Mouse (Mus musculus) kidney, adult 18-20 months (tissue): ENCODE measurements around the gene Nkx2-3.
A peak's percentile ranks its signal among the peaks of the same experiment; 100 is the strongest.

ENCODE experiments used
- DNase-seq: peaks from one replicate; pipeline ENCODE4 v3.0.0; 2021

Gene Nkx2-3

GRCm38 (mm10) chr19:43612051-43612450, at the start of gene Nkx2-3:
Nkx2-3 (plus strand) TSS chr19:43612325.
- peak; percentile 13 for DNase-seq

GRCm38 (mm10) chr19:43563166-43563565, 49.0 kb upstream of the Nkx2-3 start:
- DNase-seq: no peak

- DNase-seq: no peak
These were observed 43.8 kb upstream of the Nkx2-3 start for GRCm38 (mm10) chr19:43568298-43568697.

GRCm38 (mm10) chr19:43569133-43569532, 43.0 kb upstream of the Nkx2-3 start:
- DNase-seq: no peak

DNA sequence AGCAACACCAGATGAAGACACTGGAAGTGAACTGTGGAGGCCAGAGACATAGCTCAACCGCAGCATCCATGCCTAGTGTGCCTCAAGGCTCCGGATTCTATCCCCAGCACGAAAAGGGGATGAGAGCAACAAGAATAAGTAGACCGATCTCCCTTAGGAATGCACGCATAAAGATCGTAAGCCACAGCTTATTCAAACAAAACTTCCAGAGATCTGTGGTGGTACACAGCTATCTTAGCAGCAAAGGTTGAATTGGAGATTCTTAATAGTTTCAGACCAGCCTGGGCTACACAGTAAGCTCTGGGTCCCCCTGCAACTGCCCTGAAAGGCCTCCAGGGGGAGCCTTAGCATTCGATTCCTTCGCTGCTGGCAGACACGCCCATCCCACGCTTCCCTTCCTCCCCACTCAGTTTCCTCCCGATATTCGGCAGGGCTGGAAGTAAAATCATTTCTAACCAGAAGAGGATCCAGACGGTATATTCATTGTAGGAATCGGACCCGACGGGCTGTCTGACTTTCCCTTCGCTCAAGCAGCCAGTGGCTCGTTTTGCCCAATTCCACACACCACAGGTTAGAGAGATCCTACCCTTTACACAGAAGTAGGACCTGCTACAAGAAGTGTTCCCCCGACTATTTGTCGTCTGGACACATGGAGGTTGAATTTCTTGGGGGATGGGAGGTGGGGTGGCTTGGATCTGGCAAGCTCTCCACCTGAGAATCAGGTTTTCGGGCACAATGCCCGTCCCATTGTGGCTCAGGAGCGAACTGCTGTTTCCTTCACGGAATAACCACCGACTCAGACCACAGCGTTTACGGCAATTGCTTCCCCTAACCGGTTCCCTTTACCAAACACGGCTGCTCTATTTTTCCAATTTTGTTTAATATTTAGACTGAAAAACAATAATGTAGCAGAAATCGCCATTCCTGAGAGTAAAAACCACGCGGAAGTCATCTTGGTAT, 41.0 kb upstream of the Nkx2-3 start:
- DNase-seq: peak; percentile 72

DNA sequence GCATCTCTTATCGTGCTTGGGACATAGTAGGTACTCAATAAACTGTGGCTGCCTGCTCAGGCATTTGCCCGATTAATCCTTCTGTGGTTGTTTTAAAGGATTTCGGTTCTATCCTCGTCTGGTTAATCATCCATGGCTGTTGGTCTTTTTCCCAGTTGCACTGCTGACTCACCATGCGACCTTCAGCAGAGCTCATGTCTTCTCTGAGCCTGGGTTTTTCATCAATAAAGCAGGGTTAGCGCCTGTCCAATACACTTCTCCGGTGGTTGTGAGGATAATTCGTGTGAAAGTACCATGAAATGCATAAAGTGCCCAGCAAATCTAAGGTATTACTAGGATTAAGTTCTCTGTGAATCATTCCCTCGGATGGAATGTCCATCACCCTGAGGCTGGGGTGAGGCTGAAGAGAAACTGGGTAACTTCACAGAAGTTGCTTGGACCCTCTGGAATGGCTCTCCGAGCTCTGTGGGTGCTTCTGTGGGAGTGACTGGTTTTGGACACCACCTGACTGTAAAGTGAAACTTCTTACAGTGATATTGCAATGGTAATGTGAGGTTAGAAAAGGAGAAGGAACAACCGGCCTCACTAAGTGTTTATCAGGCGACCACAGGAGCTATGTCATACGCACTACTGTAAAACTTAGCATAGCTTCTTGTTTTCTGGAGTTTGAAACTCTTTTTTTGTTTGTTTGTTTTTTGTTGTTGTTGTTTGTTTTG, 32.9 kb upstream of the Nkx2-3 start:
- peak; percentile 60 for DNase-seq

DNA sequence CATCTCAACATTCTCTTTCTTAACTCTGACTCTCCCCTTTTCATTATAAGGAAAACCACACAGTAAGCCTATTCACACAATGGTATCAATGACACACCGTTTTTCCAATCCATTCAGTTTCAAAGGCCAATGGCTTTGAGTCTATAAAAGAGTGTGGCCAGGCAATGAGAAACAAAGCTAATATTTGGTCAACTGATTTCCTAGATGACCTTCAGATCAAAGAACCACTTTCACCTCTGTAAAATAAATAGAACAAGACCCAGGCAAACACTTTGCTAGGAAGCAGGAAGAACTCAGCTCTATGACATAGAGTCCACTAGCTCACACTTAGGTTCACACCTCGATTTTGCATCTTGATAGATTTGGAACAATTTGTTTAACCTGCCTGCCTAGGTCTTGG, 30.9 kb upstream of the Nkx2-3 start:
- no peak for DNase-seq

DNA sequence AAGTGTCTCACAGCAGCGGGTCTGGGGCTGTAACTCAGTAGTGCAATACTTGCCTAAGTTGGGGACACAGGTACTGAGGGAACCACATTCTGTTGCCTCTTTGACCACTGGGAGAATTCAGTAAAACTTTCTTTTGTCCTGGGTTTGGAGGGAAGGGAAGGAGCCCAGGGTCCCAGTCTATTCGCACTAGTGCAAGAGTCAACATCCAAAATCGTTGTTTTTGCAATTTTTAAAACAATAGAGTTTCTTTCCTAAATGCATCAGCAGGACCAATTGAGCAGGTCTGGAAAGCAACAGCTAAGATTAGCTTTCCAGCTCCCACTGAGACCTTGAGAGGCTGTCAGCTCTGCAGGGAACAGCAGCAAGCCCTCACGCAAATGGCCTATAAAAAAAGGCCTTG, 28.9 kb upstream of the Nkx2-3 start:
- DNase-seq: no peak

DNA sequence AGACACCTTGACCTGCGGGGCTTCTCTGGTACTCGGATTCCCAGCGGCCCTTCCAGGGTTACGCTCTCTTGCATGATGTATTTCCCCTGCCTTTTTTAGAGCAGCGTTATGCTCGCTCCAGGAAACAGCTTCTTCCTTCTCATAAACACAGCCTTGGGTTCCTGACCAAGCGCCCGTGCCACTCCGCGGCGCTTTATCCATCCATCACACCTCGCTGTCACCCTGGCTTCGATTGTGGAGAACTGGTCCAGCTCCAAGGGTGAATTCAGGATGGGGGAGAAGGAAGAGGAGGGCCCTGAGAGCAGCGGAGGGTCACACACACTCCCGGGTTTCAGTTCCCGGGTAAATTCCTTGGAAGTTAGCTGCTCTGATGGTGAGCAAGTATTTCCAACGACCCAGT, 28.5 kb upstream of the Nkx2-3 start:
- DNase-seq: no peak

DNA sequence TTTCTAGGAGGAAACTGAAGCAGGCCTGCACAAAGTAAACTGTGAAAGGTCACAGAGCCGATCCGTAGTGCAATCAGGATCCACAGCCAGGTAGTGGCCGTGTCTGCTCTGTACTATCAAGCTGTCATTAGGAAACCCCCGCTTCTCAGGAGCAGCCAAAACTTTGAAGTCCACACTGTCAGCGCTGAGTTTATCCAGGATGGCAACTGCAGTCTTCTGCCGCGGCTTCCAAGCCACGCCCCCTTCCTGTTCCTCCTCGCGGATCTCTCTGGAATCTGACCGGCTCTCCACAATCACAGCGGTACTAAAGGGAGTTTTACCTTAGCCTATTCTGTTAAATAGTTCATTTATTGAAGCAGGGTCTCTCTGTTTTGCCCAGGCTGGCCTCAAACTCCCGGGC, 27.3 kb upstream of the Nkx2-3 start:
- peak; percentile 56 for DNase-seq

DNA sequence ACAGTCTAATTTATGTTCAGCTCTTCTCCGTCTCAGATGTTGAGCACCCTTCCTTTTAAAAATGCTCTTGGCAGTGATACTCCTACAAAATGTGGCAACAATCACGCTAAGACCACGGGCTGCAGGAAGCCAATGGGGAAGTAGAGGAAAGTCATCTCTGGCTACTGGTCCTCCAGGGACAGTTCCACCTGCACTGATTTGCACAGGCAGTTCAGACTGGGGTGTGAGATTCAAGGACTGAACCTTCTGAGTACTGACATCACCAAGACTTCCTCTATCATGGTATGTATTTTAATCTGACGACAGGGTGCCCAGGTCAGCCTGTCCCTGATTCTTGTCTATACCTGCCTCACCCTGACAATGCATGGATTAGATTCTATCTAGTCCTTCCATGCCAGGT, 20.1 kb upstream of the Nkx2-3 start:
- DNase-seq: no peak

DNA sequence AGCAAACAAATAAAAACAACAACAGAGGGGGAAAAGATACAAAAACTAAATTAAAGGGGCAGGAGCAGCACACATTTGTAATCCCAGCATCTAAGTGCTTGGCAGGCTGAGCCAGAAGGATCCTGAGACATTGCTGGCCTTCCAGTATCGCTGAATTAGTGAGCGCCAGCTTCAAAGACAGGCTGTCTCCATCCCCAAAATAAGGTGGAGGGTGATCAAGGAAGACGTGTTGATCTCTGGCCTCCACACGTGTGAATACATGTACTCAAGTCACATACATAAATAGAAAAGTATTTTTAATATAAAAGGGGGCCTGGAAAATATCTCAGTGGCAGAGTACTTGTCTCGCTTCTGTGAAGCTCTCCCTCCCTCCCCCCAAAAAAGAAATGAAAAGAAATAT, 15.1 kb upstream of the Nkx2-3 start:
- DNase-seq: no peak

DNA sequence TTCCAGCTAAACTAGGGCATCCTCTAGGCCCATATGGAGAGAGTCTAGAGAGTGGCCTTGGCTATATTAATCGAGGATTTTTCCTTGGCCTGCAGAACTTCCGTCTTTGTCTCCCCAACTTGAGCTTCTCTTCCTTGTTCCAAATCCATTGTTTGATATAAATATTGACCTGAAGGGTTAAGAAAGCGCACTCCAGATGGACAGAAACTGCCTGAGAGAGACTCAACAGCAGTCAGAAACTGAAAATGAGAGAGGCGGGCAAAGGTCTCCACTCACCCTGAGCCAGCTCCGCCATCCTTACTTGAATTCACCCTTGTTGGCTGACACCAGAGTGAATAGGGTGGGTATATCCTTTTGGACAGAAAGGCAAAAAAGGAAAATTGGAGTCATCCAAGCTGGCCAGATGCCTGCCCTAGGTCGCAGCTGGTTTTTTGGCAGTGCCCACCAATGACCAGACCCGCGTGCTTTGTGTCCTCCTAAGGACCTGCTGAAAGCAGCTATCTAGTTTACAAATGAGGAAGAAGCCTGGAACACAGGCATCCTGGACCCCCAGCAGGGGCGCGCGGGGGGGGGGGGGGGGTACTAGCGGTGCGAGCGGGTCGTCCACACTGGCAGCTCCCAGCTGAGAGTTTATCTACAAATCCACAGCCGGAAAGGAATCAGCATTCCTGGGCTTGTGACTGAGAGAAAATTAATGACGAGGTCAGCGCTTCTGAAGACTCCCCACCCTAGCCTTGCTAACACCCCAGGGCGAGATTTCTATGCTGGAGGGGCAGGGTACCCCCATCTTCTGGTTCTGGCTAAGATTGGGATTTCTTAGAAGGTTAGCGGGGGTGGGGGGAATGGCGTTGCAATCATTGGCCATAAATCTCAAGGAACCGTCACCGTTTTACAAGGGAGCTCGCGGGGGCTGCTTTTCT, 13.1 kb upstream of the Nkx2-3 start:
- no peak for DNase-seq

- no peak for DNase-seq
These were observed 12.2 kb upstream of the Nkx2-3 start for GRCm38 (mm10) chr19:43599776-43600544.

DNA sequence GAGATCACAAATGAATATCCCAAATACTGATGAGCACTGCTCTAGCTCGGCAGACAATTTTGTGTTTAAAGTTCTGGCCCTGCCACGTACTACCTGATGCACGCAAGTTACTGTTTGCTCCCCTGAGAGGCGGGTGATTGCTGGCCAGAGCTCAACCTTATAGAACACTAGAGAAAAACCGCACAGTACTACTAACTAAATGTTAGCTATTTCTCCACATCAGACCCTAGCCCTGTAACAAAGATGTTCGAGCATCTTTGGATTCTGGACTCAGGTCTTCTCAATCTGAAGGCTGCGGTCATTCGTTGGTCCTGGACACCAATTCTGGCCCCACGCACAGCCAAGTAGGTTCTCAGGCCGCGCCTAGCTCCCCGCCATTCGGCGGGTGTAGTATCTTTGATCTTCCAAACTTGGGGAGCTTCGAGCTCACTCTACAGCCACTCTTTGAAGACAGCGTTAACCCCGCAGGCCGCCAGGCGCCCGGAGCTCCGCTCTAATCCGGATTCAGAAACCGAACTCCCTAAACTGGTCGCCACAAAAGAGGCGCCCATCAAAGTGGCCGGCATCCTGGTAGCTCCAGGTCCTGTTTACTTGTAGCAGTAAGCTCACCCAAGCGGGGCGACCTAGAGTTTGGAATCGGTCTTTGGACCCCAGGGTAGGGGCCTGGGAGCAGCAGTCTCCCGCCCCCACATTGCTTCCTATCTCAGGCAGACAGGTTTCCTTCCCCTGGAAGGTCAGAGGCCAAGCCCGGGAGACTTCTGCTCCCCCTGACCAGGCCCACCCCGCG, 11.4 kb upstream of the Nkx2-3 start:
- DNase-seq: peak; percentile 46

DNA sequence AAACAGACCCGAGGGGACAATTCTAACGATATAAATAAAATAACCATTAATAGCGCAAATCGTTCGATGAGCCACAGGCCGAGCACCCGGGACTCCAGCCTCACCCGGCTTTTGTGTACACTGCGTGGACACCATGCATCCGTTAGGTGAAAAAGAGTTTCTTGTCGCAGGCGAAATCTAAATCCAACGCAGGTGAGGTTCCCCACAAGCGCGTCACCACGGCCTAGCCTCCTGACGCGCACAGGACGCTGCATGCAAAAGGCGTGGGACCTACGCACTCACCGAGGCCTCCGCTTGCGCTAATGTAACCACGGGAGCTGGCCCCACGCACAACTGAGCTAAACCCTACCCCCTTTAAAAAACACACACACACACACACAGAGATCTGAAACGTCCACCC, 10.7 kb upstream of the Nkx2-3 start:
- DNase-seq: no peak

DNA sequence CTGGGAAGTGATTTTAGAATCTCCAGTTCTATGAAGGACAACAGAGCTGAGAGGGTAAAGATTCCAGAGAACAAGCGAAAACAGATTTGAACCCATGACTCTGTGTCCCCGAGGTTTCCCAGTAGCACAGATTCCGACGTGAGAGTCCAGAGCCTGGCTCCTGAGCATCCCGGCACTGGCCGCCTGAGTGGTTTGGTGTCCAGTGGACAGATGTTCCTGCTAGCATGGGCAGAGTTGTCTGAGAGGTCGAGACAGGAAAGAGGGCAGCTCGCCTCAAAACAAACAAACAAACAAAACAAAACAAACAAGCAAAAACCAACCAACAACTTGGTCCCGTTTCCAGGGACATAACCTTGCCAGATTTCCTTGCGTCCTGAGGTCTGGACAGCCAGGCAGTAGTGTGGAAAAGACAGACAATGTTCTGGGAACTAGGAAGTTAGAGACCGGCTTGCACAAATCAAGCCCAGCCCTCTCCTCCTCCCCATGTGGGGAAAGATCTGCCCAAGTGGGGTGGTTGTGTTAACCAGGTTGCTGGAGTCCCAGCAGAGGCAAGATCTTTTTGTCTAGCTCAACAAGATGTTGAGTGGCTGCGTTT, 10.0 kb upstream of the Nkx2-3 start:
- DNase-seq: no peak

GRCm38 (mm10) chr19:43603521-43603920, 8.6 kb upstream of the Nkx2-3 start:
- DNase-seq: no peak

GRCm38 (mm10) chr19:43604492-43605120, 7.5 kb upstream of the Nkx2-3 start:
- DNase-seq: no peak
